Mouse (Mus musculus) stomach, embryonic 14.5 days (tissue): ENCODE measurements around the gene Spin2f. TPM values are rescaled to one million over a fixed set of nuclear protein-coding genes. Genes with fewer than 3 reads are reported as not detected.
"Not testable (repeated sequence)": the region's sequence is repeated elsewhere in the genome, so short reads cannot be mapped to it uniquely, and the experiment has no call there.

Experiments
- ATAC-seq: fragments of 200-750 bp; cut with Nextera tagmentation; 2 replicates; pipeline ENCODE4 v1.8.0; 2017; ENCODE audit warnings: low read depth, moderate TSS enrichment; ENCODE audit not compliant: insufficient number of reproducible peaks, insufficient read depth, low FRiP score
- H3K27ac ChIP-seq: fragments of 300-500 bp; sonication (generic); 2 replicates; pipeline ENCODE4 v1.5.1; 2014; ENCODE audit warnings: mild to moderate bottlenecking, low read length, moderate library complexity, mixed read lengths
- H3K27me3 ChIP-seq: fragments of 300-500 bp; sonication (generic); 2 replicates; pipeline ENCODE4 v1.6.1; 2014; ENCODE audit warnings: low read length, control low read depth, mixed read lengths; ENCODE audit not compliant: control insufficient read depth, insufficient read depth
- H3K36me3 ChIP-seq: fragments of 300-500 bp; sonication (generic); 2 replicates; pipeline ENCODE4 v1.6.1; 2014; ENCODE audit warnings: mild to moderate bottlenecking, control low read depth, low read length, moderate library complexity, mixed read lengths; ENCODE audit not compliant: control insufficient read depth, insufficient read depth
- H3K4me1 ChIP-seq: fragments of 300-500 bp; sonication (generic); 2 replicates; pipeline ENCODE4 v1.6.1; 2014; ENCODE audit warnings: low read length, control low read depth, mixed read lengths; ENCODE audit not compliant: control insufficient read depth, insufficient read depth
- H3K4me2 ChIP-seq: fragments of 300-500 bp; sonication (generic); replicated peaks from 2 replicates; pipeline ENCODE4 v1.6.1; 2014; ENCODE audit warnings: low read depth, low read length, control low read depth
- H3K4me3 ChIP-seq: fragments of 300-500 bp; sonication (generic); 2 replicates; pipeline ENCODE4 v1.5.1; 2014; ENCODE audit warnings: low read depth, low read length, control low read depth
- H3K9ac ChIP-seq: fragments of 300-500 bp; sonication (generic); replicated peaks from 2 replicates; pipeline ENCODE4 v1.6.1; 2014; ENCODE audit warnings: low read depth, mild to moderate bottlenecking, control low read depth, low read length, moderate library complexity, mixed read lengths
- H3K9me3 ChIP-seq: fragments of 300-500 bp; sonication (generic); 2 replicates; pipeline ENCODE4 v1.6.1; 2016; ENCODE audit warnings: low read depth, low read length, control low read depth; ENCODE audit not compliant: control insufficient read depth
- WGBS: fragments of 180-500 bp; shearing (Covaris S2); extraction: QIAGEN DNeasy Blood & Tissue Kit; methylation state at CpG from one replicate; pipeline ENCODE4 v1.1.7; 2014; 5-methylcytosine and 5-hydroxymethylcytosine counted together
- polyA plus RNA-seq: library from polyadenylated mRNA; unstranded; fragments of >200 nt; fragmentation: Nextera tagmentation; extraction: Ambion mirVana; gene quantifications from 2 replicates; pipeline ENCODE4 v1.2.1, GENCODE M21; 2014

Gene Spin2f
- polyA plus RNA-seq, result not detected in 2 replicates

- H3K27ac ChIP-seq, H3K4me1 ChIP-seq, H3K9ac ChIP-seq, H3K9me3 ChIP-seq, H3K4me2 ChIP-seq, H3K4me3 ChIP-seq, H3K36me3 ChIP-seq, ATAC-seq, H3K27me3 ChIP-seq: not testable (repeated sequence)
- WGBS, result 45% methylated on average over 1 of the region's 6 CpGs
These were observed at the start of gene Spin2f for GRCm38 (mm10) chrX:31253594-31253993. Gene Spin2f, plus strand, starts transcription at chrX:31253894.

- H3K9me3 ChIP-seq, H3K27ac ChIP-seq, H3K4me3 ChIP-seq, H3K36me3 ChIP-seq, H3K27me3 ChIP-seq, H3K9ac ChIP-seq, H3K4me1 ChIP-seq, H3K4me2 ChIP-seq, ATAC-seq: not testable (repeated sequence)
- 89% methylated on average over 7 of the region's 7 CpGs for WGBS
These were observed 41.6 kb upstream of the Spin2f start for GRCm38 (mm10) chrX:31212136-31212535.

GRCm38 (mm10) chrX:31223536-31223935 is 30.2 kb upstream of the Spin2f start:
- not testable (repeated sequence) for H3K4me2 ChIP-seq, H3K27ac ChIP-seq, H3K9me3 ChIP-seq, H3K36me3 ChIP-seq, H3K4me1 ChIP-seq, ATAC-seq, H3K9ac ChIP-seq, H3K4me3 ChIP-seq, H3K27me3 ChIP-seq
- 82% methylated on average over 9 of the region's 9 CpGs for WGBS

GRCm38 (mm10) chrX:31235088-31235487 is 18.6 kb upstream of the Spin2f start:
- H3K4me1 ChIP-seq, H3K4me2 ChIP-seq, ATAC-seq, H3K27ac ChIP-seq, H3K9me3 ChIP-seq, H3K9ac ChIP-seq, H3K27me3 ChIP-seq, H3K4me3 ChIP-seq, H3K36me3 ChIP-seq: not testable (repeated sequence)
- 69% methylated on average over 4 of the region's 4 CpGs for WGBS

- ATAC-seq, H3K27ac ChIP-seq, H3K9me3 ChIP-seq, H3K4me1 ChIP-seq, H3K4me2 ChIP-seq, H3K36me3 ChIP-seq, H3K4me3 ChIP-seq, H3K9ac ChIP-seq, H3K27me3 ChIP-seq: not testable (repeated sequence)
- 87% methylated on average over 3 of the region's 3 CpGs for WGBS
These were observed 11.9 kb upstream of the Spin2f start for GRCm38 (mm10) chrX:31241754-31242153.

Other genes with a start within 250 kb of the Spin2f start
- not detected in 2 replicates for gene Btbd35f29, start 136.2 kb upstream of the Spin2f start, polyA plus RNA-seq
- gene Btbd35f26, start 82.6 kb downstream of the Spin2f start, polyA plus RNA-seq, result not detected in 2 replicates
- gene Btbd35f19, start 130.0 kb downstream of the Spin2f start, polyA plus RNA-seq, result not detected in 2 replicates